Mouse (Mus musculus): ENCODE data around the gene 2310022A10Rik.

- TF ChIP-seq FLI1 (IDR thresholded peaks at IDR 0.05; ENCODE audit: low read length), result no peak
- no peak for TF ChIP-seq GATA1 (IDR thresholded peaks at IDR 0.05; ENCODE audit: borderline replicate concordance, low read length)
Observed at GRCm38 (mm10) chr7:27537998-27538397, 15.0 kb upstream of the 2310022A10Rik start.
